Comparison of ENCODE assay signal across 8 mouse cellular contexts in the genomic region with DNA sequence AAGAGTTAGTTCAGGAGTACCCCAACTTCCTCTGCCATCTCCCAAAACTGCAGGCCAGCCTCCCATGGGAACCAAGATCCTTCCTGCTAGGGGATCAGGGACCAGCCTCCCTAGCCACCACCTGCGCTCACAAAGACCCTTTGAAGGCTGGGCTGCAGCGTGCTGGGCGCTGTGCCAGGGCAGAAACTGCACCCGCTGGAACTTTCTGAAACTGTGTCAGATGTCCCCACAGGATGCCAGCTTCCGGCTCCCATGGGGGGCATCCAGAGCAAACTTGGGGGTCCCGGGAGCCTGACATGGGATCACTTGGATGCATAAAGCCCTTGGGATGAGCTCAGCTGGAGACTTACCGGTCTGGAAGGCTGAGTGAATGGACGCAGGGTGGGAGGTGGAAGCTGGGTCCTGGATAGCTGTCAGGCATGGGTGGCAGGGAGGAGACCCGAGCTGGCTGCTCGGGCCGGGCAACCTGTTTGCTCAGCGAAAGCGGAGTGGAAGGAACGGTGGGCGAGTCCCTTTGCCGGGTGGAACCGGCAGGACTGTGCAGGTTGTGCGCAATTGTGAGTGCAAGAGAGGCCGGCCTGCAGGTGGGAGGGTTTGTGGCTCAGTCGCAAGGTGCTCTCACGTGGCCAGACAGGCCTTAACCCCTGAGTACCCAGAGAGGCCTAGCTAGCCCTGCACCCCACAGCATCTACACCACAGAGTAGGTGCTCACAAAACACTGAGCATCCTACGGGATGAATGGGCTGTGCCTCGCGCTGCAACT. TPM values are rescaled to one million over a fixed set of nuclear protein-coding genes. Genes with fewer than 3 reads are reported as not detected.
DNase-seq lines count a peak whose midpoint lies in the region; ATAC-seq lines count a peak whose summit lies in the region.

No protein-coding gene starts in this region.

- H3K36me3 ChIP-seq in heart, embryonic 16.5 days (ENCODE audit: control insufficient read depth, insufficient read depth): no peaks in the 10 kb centered on the region
- no peaks in the 10 kb centered on the region for H3K36me3 ChIP-seq in heart, embryonic 12.5 days
- H3K36me3 ChIP-seq in hindbrain, embryonic 15.5 days: no peaks in the 10 kb centered on the region
- H3K36me3 ChIP-seq in liver, embryonic 15.5 days (replicated peaks): 0 out of 2 replicates have a peak, but pooled peaks cover 6% of the 10 kb centered on the region
- no peaks in the 10 kb centered on the region for H3K36me3 ChIP-seq in stomach, embryonic 16.5 days (ENCODE audit: control insufficient read depth, insufficient read depth, low read length)

- peaks cover 10% of the 10 kb centered on the region for H3K27me3 ChIP-seq in heart, embryonic 16.5 days (ENCODE audit: control insufficient read depth, insufficient read depth, low read length)
- peaks cover 44% of the 10 kb centered on the region for H3K27me3 ChIP-seq in heart, embryonic 12.5 days (replicated peaks)
- H3K27me3 ChIP-seq in hindbrain, embryonic 15.5 days: 0 out of 2 replicates have a peak, but pooled peaks cover 11% of the 10 kb centered on the region
- H3K27me3 ChIP-seq in liver, embryonic 15.5 days: peaks cover 36% of the 10 kb centered on the region
- no peaks in the 10 kb centered on the region for H3K27me3 ChIP-seq in stomach, embryonic 16.5 days (ENCODE audit: control insufficient read depth, insufficient read depth, low read length)

- peak overlapping the region; percentile 14; the same call in 1 of the 2 replicates for H3K4me3 ChIP-seq in heart, embryonic 16.5 days (ENCODE audit: low read length)
- no peak overlapping the region for H3K4me3 ChIP-seq in heart, embryonic 12.5 days
- H3K4me3 ChIP-seq in hindbrain, embryonic 15.5 days: no peak overlapping the region
- H3K4me3 ChIP-seq in liver, embryonic 15.5 days (replicated peaks): 0 out of 2 replicates have a peak overlapping the region, but pooled peaks have one; percentile 10
- H3K4me3 ChIP-seq in stomach, embryonic 16.5 days (replicated peaks; ENCODE audit: low read length): peak overlapping the region; percentile 47

- no peak for ATAC-seq in heart, embryonic 16.5 days (replicated peaks; ENCODE audit: extremely low read depth, insufficient read depth, low FRiP score)
- no peak for ATAC-seq in heart, embryonic 12.5 days (ENCODE audit: insufficient number of reproducible peaks, low FRiP score)
- no peak for ATAC-seq in hindbrain, embryonic 15.5 days (ENCODE audit: low FRiP score, low read depth)
- no peak for ATAC-seq in liver, embryonic 15.5 days (ENCODE audit: insufficient read depth)
- peak; percentile 15; the same call in 1 of the 2 replicates for ATAC-seq in stomach, embryonic 16.5 days (ENCODE audit: insufficient read depth, low FRiP score)

- H3K4me1 ChIP-seq in heart, embryonic 16.5 days (ENCODE audit: control insufficient read depth, insufficient read depth, low read length): peaks cover 37% of the 10 kb centered on the region
- peaks cover 36% of the 10 kb centered on the region for H3K4me1 ChIP-seq in heart, embryonic 12.5 days (replicated peaks)
- H3K4me1 ChIP-seq in hindbrain, embryonic 15.5 days (replicated peaks): peaks cover 37% of the 10 kb centered on the region
- peaks cover 82% of the 10 kb centered on the region for H3K4me1 ChIP-seq in liver, embryonic 15.5 days (replicated peaks)
- H3K4me1 ChIP-seq in stomach, embryonic 16.5 days (ENCODE audit: control insufficient read depth, insufficient read depth, low read length): peaks cover 40% of the 10 kb centered on the region

- 17% methylated on average over 24 of the region's 24 CpGs for WGBS in heart, embryonic 16.5 days
- 18% methylated on average over 24 of the region's 24 CpGs for WGBS in heart, embryonic 12.5 days
- 13% methylated on average over 24 of the region's 24 CpGs for WGBS in hindbrain, embryonic 15.5 days
- WGBS in liver, embryonic 15.5 days (ENCODE audit: insufficient replicate concordance): 51% methylated on average over 24 of the region's 24 CpGs
- 15% methylated on average over 24 of the region's 24 CpGs for WGBS in stomach, embryonic 16.5 days

- DNase-seq in layer of hippocampus, adult 8-10 months (ENCODE audit: low spot score in 2 of 2): no peak
- DNase-seq in spleen, postnatal 14 days (ENCODE audit: low spot score in 2 of 2): no peak
- no peak for DNase-seq in heart, postnatal 25 days (ENCODE audit: low spot score)

- intact Hi-C loops in heart, postnatal 25 days (cut with DNase I): loop anchor here (2.0 kb wide), 1 partner anchor 50 kb away; no protein-coding TSS in a partner anchor

- no peaks in the 10 kb centered on the region for H3K9me3 ChIP-seq in heart, embryonic 16.5 days (replicated peaks; ENCODE audit: control insufficient read depth, low read length)
- no peaks in the 10 kb centered on the region for H3K9me3 ChIP-seq in heart, embryonic 12.5 days (replicated peaks)
- H3K9me3 ChIP-seq in hindbrain, embryonic 15.5 days: no peaks in the 10 kb centered on the region
- no peaks in the 10 kb centered on the region for H3K9me3 ChIP-seq in liver, embryonic 15.5 days (replicated peaks)
- H3K9me3 ChIP-seq in stomach, embryonic 16.5 days (replicated peaks; ENCODE audit: control insufficient read depth, low read length): no peaks in the 10 kb centered on the region

- H3K27ac ChIP-seq in heart, embryonic 16.5 days (ENCODE audit: low read length): no peak overlapping the region
- H3K27ac ChIP-seq in heart, embryonic 12.5 days (ENCODE audit: poor library complexity, severe bottlenecking): no peak overlapping the region
- H3K27ac ChIP-seq in hindbrain, embryonic 15.5 days (replicated peaks): no peak overlapping the region
- H3K27ac ChIP-seq in liver, embryonic 15.5 days (replicated peaks): peak overlapping the region; percentile 24
- peak overlapping the region; percentile 94 for H3K27ac ChIP-seq in stomach, embryonic 16.5 days (ENCODE audit: low read length)

- H3K9ac ChIP-seq in heart, embryonic 16.5 days (ENCODE audit: low read length): 0 out of 2 replicates have a peak overlapping the region, but pooled peaks have one; percentile 30
- no peak overlapping the region for H3K9ac ChIP-seq in heart, embryonic 12.5 days
- no peak overlapping the region for H3K9ac ChIP-seq in hindbrain, embryonic 15.5 days
- H3K9ac ChIP-seq in liver, embryonic 15.5 days: no peak overlapping the region
- peak overlapping the region; percentile 66 for H3K9ac ChIP-seq in stomach, embryonic 16.5 days (ENCODE audit: low read length)

- H3K4me2 ChIP-seq in heart, embryonic 16.5 days (ENCODE audit: low read depth, low read length): peak overlapping the region; percentile 28; the same call in 1 of the 2 replicates
- H3K4me2 ChIP-seq in heart, embryonic 12.5 days: no peak overlapping the region
- H3K4me2 ChIP-seq in hindbrain, embryonic 15.5 days: peak overlapping the region; percentile 14
- peak overlapping the region; percentile 38 for H3K4me2 ChIP-seq in liver, embryonic 15.5 days
- H3K4me2 ChIP-seq in stomach, embryonic 16.5 days (ENCODE audit: low read depth, low read length): peak overlapping the region; percentile 45

RNA-seq across cellular contexts. Expression of a gene that starts 0.5 kb away (rescaled TPM):
- 4.7 and 5.3 TPM in 2 replicates for polyA plus RNA-seq in heart, embryonic 16.5 days (2015; fragmentation: Nextera tagmentation; extraction: Ambion mirVana)
- 1.7 and 2.3 TPM in 2 replicates for polyA plus RNA-seq in heart, embryonic 12.5 days (2016; fragmentation: Nextera tagmentation; extraction: Ambion mirVana)
- polyA plus RNA-seq in hindbrain, embryonic 15.5 days (2015; fragmentation: Nextera tagmentation; extraction: Ambion mirVana): 5.9 and 6.2 TPM in 2 replicates
- polyA plus RNA-seq in liver, embryonic 15.5 days (2015; fragmentation: Nextera tagmentation; extraction: Ambion mirVana): 0.93 and 1.4 TPM in 2 replicates
- 29.1 and 35.7 TPM in 2 replicates for polyA plus RNA-seq in stomach, embryonic 16.5 days (2015; fragmentation: Nextera tagmentation; extraction: Ambion mirVana)
- 1 to 10 TPM in 2 of 4 experiments, under 1 TPM in 2; 0.73 to 1.2 (median 0.90) TPM for total RNA-seq in layer of hippocampus, adult 8-10 months (2022)
- not detected for total RNA-seq in heart, postnatal 25 days (2021)

RNA-seq across cellular contexts. Expression of a gene that starts 1.9 kb away (rescaled TPM):
- polyA plus RNA-seq in heart, embryonic 16.5 days (2015; fragmentation: Nextera tagmentation; extraction: Ambion mirVana): 31.3 and 33.2 TPM in 2 replicates
- 41.1 and 43.4 TPM in 2 replicates for polyA plus RNA-seq in heart, embryonic 12.5 days (2016; fragmentation: Nextera tagmentation; extraction: Ambion mirVana)
- polyA plus RNA-seq in hindbrain, embryonic 15.5 days (2015; fragmentation: Nextera tagmentation; extraction: Ambion mirVana): 130 and 151 TPM in 2 replicates
- 13.4 and 15.2 TPM in 2 replicates for polyA plus RNA-seq in liver, embryonic 15.5 days (2015; fragmentation: Nextera tagmentation; extraction: Ambion mirVana)
- 40.8 and 41.8 TPM in 2 replicates for polyA plus RNA-seq in stomach, embryonic 16.5 days (2015; fragmentation: Nextera tagmentation; extraction: Ambion mirVana)
- total RNA-seq in layer of hippocampus, adult 8-10 months (2022): 100 to 1,000 TPM; 267 to 303 (median 296) TPM
- total RNA-seq in heart, postnatal 25 days (2021): 10 to 100 TPM; 30.0 to 33.7 TPM

RNA-seq across cellular contexts. Expression of a gene that starts 24.1 kb away (rescaled TPM):
- polyA plus RNA-seq in heart, embryonic 16.5 days (2015; fragmentation: Nextera tagmentation; extraction: Ambion mirVana): 62.7 and 63.0 TPM in 2 replicates
- 43.3 and 46.1 TPM in 2 replicates for polyA plus RNA-seq in heart, embryonic 12.5 days (2016; fragmentation: Nextera tagmentation; extraction: Ambion mirVana)
- polyA plus RNA-seq in hindbrain, embryonic 15.5 days (2015; fragmentation: Nextera tagmentation; extraction: Ambion mirVana): 38.3 and 38.6 TPM in 2 replicates
- 24.0 and 27.3 TPM in 2 replicates for polyA plus RNA-seq in liver, embryonic 15.5 days (2015; fragmentation: Nextera tagmentation; extraction: Ambion mirVana)
- polyA plus RNA-seq in stomach, embryonic 16.5 days (2015; fragmentation: Nextera tagmentation; extraction: Ambion mirVana): 61.6 and 66.9 TPM in 2 replicates
- 10 to 100 TPM; 32.0 to 45.0 (median 39.1) TPM for total RNA-seq in layer of hippocampus, adult 8-10 months (2022)
- total RNA-seq in heart, postnatal 25 days (2021): 100 to 1,000 TPM in 1 of 2 experiments, 10 to 100 TPM in 1; 98.4 to 123 TPM

RNA-seq across cellular contexts. Expression of a gene that starts 24.1 kb away (rescaled TPM):
- polyA plus RNA-seq in heart, embryonic 16.5 days (2015; fragmentation: Nextera tagmentation; extraction: Ambion mirVana): 230 TPM in 2 replicates
- polyA plus RNA-seq in heart, embryonic 12.5 days (2016; fragmentation: Nextera tagmentation; extraction: Ambion mirVana): 243 and 253 TPM in 2 replicates
- polyA plus RNA-seq in hindbrain, embryonic 15.5 days (2015; fragmentation: Nextera tagmentation; extraction: Ambion mirVana): 121 and 144 TPM in 2 replicates
- 78.7 and 92.2 TPM in 2 replicates for polyA plus RNA-seq in liver, embryonic 15.5 days (2015; fragmentation: Nextera tagmentation; extraction: Ambion mirVana)
- 197 and 220 TPM in 2 replicates for polyA plus RNA-seq in stomach, embryonic 16.5 days (2015; fragmentation: Nextera tagmentation; extraction: Ambion mirVana)
- 10 to 100 TPM; 32.5 to 49.5 (median 40.8) TPM for total RNA-seq in layer of hippocampus, adult 8-10 months (2022)
- total RNA-seq in heart, postnatal 25 days (2021): 10 to 100 TPM; 93.8 to 96.6 TPM

RNA-seq across cellular contexts. Expression of a gene that starts 30.0 kb away (rescaled TPM):
- polyA plus RNA-seq in heart, embryonic 16.5 days (2015; fragmentation: Nextera tagmentation; extraction: Ambion mirVana): 28.1 and 29.6 TPM in 2 replicates
- 37.3 and 40.3 TPM in 2 replicates for polyA plus RNA-seq in heart, embryonic 12.5 days (2016; fragmentation: Nextera tagmentation; extraction: Ambion mirVana)
- 33.8 and 35.1 TPM in 2 replicates for polyA plus RNA-seq in hindbrain, embryonic 15.5 days (2015; fragmentation: Nextera tagmentation; extraction: Ambion mirVana)
- polyA plus RNA-seq in liver, embryonic 15.5 days (2015; fragmentation: Nextera tagmentation; extraction: Ambion mirVana): 24.3 and 29.5 TPM in 2 replicates
- 22.4 and 26.7 TPM in 2 replicates for polyA plus RNA-seq in stomach, embryonic 16.5 days (2015; fragmentation: Nextera tagmentation; extraction: Ambion mirVana)
- total RNA-seq in layer of hippocampus, adult 8-10 months (2022): 10 to 100 TPM; 28.2 to 31.3 (median 30.2) TPM
- total RNA-seq in heart, postnatal 25 days (2021): 10 to 100 TPM; 13.5 to 16.6 TPM

Comparison
In these comparisons a context has a peak if more than half of its experiments do, and no peak if none do; other contexts are left out.
1. H3K4me3 ChIP-seq: peak in heart, embryonic 16.5 days (single experiment), liver, embryonic 15.5 days (single experiment) and stomach, embryonic 16.5 days (single experiment); none in heart, embryonic 12.5 days (single experiment) and hindbrain, embryonic 15.5 days (single experiment).
2. H3K9ac ChIP-seq: peak in heart, embryonic 16.5 days (single experiment) and stomach, embryonic 16.5 days (single experiment); none in heart, embryonic 12.5 days (single experiment), hindbrain, embryonic 15.5 days (single experiment) and liver, embryonic 15.5 days (single experiment).
3. H3K27ac ChIP-seq: peak in liver, embryonic 15.5 days (single experiment) and stomach, embryonic 16.5 days (single experiment); none in heart, embryonic 16.5 days (single experiment), heart, embryonic 12.5 days (single experiment) and hindbrain, embryonic 15.5 days (single experiment).